Mouse (Mus musculus) liver, adult 2 months (tissue): Measurements from ENCODE around the gene Tbc1d32. TPM values are rescaled to one million over a fixed set of nuclear protein-coding genes. Genes with fewer than 3 reads are reported as not detected.

Experiments used
- DNase-seq: peaks from one replicate; pipeline ENCODE4 v3.0.0-alpha.2; 2011; ENCODE audit warnings: low read depth, low spot score; ENCODE audit errors: extremely low read depth
- H3K27ac ChIP-seq: fragments of 200-500 bp; replicated peaks from 2 replicates; pipeline ENCODE4 v1.5.1; 2012; ENCODE audit warnings: low read depth, mild to moderate bottlenecking, control low read depth, inconsistent platforms, low read length; ENCODE audit not compliant: insufficient read depth
- H3K27me3 ChIP-seq: fragments of 200-500 bp; 2 replicates; pipeline ENCODE4 v1.6.1; 2012; ENCODE audit warnings: mild to moderate bottlenecking, moderate library complexity, low read length, inconsistent platforms; ENCODE audit not compliant: control insufficient read depth, insufficient read depth
- H3K36me3 ChIP-seq: fragments of 200-500 bp; 2 replicates; pipeline ENCODE4 v1.6.1; 2012; ENCODE audit warnings: low read length, inconsistent platforms; ENCODE audit not compliant: control insufficient read depth, insufficient read depth
- H3K4me1 ChIP-seq: fragments of 200-500 bp; 2 replicates; pipeline ENCODE4 v1.6.1; 2011; ENCODE audit warnings: low read length; ENCODE audit not compliant: control insufficient read depth, insufficient read depth
- H3K4me3 ChIP-seq: fragments of 200-500 bp; 2 replicates; pipeline ENCODE4 v1.5.1; 2011; ENCODE audit warnings: low read depth, mild to moderate bottlenecking, control low read depth, low read length, moderate library complexity; ENCODE audit not compliant: insufficient read depth
- H3K79me2 ChIP-seq: fragments of 200-500 bp; 2 replicates; pipeline ENCODE4 v1.6.1; 2012; ENCODE audit warnings: inconsistent platforms, mild to moderate bottlenecking, low read length, moderate library complexity; ENCODE audit not compliant: control insufficient read depth, insufficient read depth
- H3K9ac ChIP-seq: fragments of 200-500 bp; 2 replicates; pipeline ENCODE4 v1.6.1; 2012; ENCODE audit warnings: low read depth, mild to moderate bottlenecking, control low read depth, inconsistent platforms, low read length
- CTCF ChIP-seq: fragments of 200-500 bp; IDR thresholded peaks from 2 replicates; pipeline ENCODE4 v1.5.1; 2011; ENCODE audit warnings: low read depth, low read length, control low read depth
- POLR2A ChIP-seq: fragments of 200-500 bp; IDR thresholded peaks from 2 replicates; pipeline ENCODE4 v1.6.1; 2011; ENCODE audit warnings: low read length, control low read depth; ENCODE audit not compliant: insufficient read depth; ENCODE audit errors: extremely low read depth
- WGBS: fragments of 180-500 bp; shearing (Covaris S2); methylation state at CpG from one replicate; pipeline ENCODE4 v1.1.7; 2018; 5-methylcytosine and 5-hydroxymethylcytosine counted together
- polyA plus RNA-seq: library from polyadenylated mRNA; depleted of rRNA; stranded (reverse); fragments of >200 nt; gene quantifications from 2 replicates; pipeline ENCODE4 v1.2.3, GENCODE M21; 2012
- total RNA-seq: library from RNA; depleted of rRNA; stranded (reverse); fragments of >200 nt; gene quantifications from 2 replicates; pipeline ENCODE4 v1.2.3, GENCODE M21; 2014

The Tbc1d32 gene
- total and polyA plus RNA-seq, 2 experiments = 0.59 to 7.5 TPM

- DNase-seq = no peak
- H3K4me3 ChIP-seq = no peak overlapping the region
- TF ChIP-seq POLR2A (no peak), CTCF (no peak)
- WGBS = 93% methylated on average over 4 of the region's 4 CpGs
- peaks cover 7% of the 10 kb centered on the region for H3K36me3 ChIP-seq
- no peaks in the 10 kb centered on the region for H3K79me2 ChIP-seq
- H3K9ac ChIP-seq = no peak overlapping the region
- H3K27me3 ChIP-seq = no peaks in the 10 kb centered on the region
- H3K27ac ChIP-seq = no peak overlapping the region
- H3K4me1 ChIP-seq = no peaks in the 10 kb centered on the region
Measured at GRCm38 (mm10) chr10:56165758-56166157, 62.7 kb downstream of the Tbc1d32 start.

DNA sequence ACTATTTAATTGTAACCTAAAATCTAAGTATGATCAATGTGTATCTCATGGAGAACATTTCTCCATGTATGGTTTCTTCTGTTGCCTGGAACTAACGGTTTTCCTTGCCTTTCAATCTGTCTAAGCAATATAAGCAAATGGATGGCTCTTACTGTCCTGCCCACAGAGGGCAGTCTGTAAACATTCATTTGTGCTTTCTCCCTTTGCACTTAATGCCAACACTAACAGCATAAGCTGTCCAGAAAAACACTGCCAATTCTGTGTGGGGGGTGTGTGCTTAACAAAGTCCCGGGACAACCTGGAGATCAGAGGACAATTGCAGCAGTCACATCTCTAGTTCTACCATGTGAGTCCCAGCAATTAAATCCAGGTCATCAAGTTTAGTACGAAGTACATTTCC, 64.1 kb downstream of the Tbc1d32 start:
- peak; percentile 66 for DNase-seq
- Histone ChIP-seq H3K4me3 (no peak overlapping the region), H3K27ac (no peak overlapping the region), H3K36me3 (peaks cover 2% of the 10 kb centered on the region; the same call in 1 of the 2 replicates), H3K9ac (no peak overlapping the region), H3K4me1 (no peaks in the 10 kb centered on the region), H3K79me2 (no peaks in the 10 kb centered on the region), H3K27me3 (no peaks in the 10 kb centered on the region)
- TF ChIP-seq POLR2A (no peak), CTCF (no peak)
- WGBS = 49% methylated on average over 3 of the region's 3 CpGs

DNA sequence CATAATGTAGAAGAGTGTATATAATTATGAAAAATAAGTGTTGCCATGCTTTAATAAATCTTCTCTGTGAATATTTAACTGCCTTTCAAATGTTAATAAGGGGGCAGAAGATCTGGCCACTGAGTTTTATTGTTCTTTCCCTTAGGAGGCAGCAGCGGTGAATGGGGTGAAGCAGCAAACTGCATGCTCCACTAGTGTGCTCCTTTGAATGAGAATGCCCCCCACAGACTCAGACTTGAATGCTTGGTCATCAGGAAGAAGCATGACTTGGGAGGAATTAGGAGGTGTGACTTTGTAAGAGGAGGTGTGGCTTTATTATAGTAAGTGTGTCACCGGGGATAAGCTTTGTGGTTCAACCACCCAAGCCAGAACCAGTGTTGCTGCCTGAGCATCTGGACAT, 69.7 kb downstream of the Tbc1d32 start:
- 86% methylated on average over 2 of the region's 2 CpGs for WGBS
- H3K27me3 ChIP-seq = no peaks in the 10 kb centered on the region
- H3K79me2 ChIP-seq = no peaks in the 10 kb centered on the region
- H3K36me3 ChIP-seq = no peaks in the 10 kb centered on the region; the same call in 1 of the 2 replicates
- no peak overlapping the region for H3K4me3 ChIP-seq
- DNase-seq = no peak
- no peaks in the 10 kb centered on the region for H3K4me1 ChIP-seq
- TF ChIP-seq CTCF (no peak), POLR2A (no peak)
- H3K9ac ChIP-seq = no peak overlapping the region
- no peak overlapping the region for H3K27ac ChIP-seq

GRCm38 (mm10) chr10:56158207-56158606, 70.3 kb downstream of the Tbc1d32 start:
- no peak overlapping the region for H3K4me3 ChIP-seq
- WGBS = 88% methylated on average over 3 of the region's 3 CpGs
- no peak for TF ChIP-seq CTCF
- TF ChIP-seq POLR2A = no peak
- H3K27ac ChIP-seq = no peak overlapping the region
- H3K79me2 ChIP-seq = no peaks in the 10 kb centered on the region
- no peaks in the 10 kb centered on the region for H3K27me3 ChIP-seq
- no peak for DNase-seq
- no peaks in the 10 kb centered on the region; the same call in 1 of the 2 replicates for H3K36me3 ChIP-seq
- H3K9ac ChIP-seq = no peak overlapping the region
- no peaks in the 10 kb centered on the region for H3K4me1 ChIP-seq

DNA sequence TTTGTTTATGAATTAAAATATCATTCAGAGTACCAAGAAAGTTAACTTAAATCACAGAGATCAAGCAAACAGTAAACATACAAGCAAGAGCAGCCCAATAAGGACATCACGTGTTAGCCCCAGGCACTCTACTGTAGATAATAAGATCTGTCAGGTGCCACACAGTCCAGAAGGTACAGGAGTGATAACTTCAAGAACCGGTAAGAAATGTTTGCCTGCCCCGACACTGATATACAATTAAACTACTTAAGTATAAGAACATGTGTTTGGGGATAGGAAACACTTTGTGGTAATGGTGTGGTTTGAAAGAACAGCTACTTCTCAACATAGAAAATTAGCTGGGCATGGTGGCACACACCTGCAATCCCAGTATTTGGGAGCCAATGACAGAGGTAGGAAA, 71.5 kb downstream of the Tbc1d32 start:
- H3K27ac ChIP-seq = no peak overlapping the region
- 94% methylated on average over 3 of the region's 3 CpGs for WGBS
- no peak overlapping the region for H3K4me3 ChIP-seq
- no peaks in the 10 kb centered on the region; the same call in 1 of the 2 replicates for H3K36me3 ChIP-seq
- DNase-seq = no peak
- no peak overlapping the region for H3K9ac ChIP-seq
- no peaks in the 10 kb centered on the region for H3K4me1 ChIP-seq
- TF ChIP-seq CTCF = no peak
- no peak for TF ChIP-seq POLR2A
- H3K79me2 ChIP-seq = no peaks in the 10 kb centered on the region
- no peaks in the 10 kb centered on the region for H3K27me3 ChIP-seq

- TF ChIP-seq POLR2A (no peak), CTCF (no peak)
- WGBS = 99% methylated on average over 3 of the region's 3 CpGs
- H3K4me1 ChIP-seq = no peaks in the 10 kb centered on the region
- DNase-seq = no peak
- H3K27ac ChIP-seq = no peak overlapping the region
- peaks cover 6% of the 10 kb centered on the region for H3K36me3 ChIP-seq
- no peak overlapping the region for H3K9ac ChIP-seq
- no peaks in the 10 kb centered on the region for H3K27me3 ChIP-seq
- no peaks in the 10 kb centered on the region for H3K79me2 ChIP-seq
- H3K4me3 ChIP-seq = no peak overlapping the region
Measured at GRCm38 (mm10) chr10:56148920-56149319, 79.6 kb downstream of the Tbc1d32 start.
